Mouse (Mus musculus) 3134 (cell line): ENCODE results near the gene Ube2j2.
A peak's percentile ranks its signal among the peaks of the same experiment; 100 is the strongest.

Source experiments
- DNase-seq: peaks from one replicate; pipeline ENCODE4 v3.0.0-alpha.2; 2011; ENCODE audit warnings: low spot score; ENCODE audit not compliant: insufficient read length; ENCODE audit errors: extremely low read depth

The Ube2j2 gene

DNA sequence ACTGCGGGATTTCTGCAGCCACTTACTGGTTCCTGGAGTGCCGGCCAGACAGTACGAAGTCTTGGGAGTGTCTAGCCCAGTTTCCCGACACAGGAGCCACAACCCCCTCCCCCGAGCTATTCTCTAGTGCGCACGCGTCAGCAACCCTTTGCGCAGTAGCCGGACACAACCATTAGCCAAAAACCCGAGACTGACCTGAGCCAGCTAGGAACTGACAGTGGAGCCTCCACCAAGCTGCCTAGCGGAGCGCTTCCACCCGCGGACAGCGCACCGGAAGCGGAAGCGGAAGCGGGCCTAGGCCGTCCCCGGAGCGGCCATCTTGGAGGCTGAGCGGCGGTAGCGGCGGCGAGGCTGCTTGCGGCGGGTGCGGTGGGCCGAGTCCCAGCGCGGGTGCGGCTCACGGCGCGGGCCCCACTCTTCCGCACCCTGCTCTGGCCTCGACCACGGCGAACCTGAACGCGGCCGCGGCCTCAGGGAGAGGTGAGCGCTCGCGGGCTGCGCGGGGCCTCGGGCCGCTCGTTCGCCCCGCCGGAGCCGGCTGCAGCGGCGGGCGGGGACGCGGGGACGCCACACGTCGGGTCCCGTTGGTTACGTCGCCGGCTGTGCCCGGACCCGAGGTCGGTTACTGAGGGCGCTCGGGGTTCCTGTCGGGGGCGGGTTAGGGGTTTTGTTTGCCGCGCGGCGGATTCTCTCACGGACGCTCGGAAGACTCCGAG lies at the start of gene Ube2j2:
Gene Ube2j2, plus strand, starts transcription at position 298 of the 716 bp plus-strand sequence.
- peak; percentile 94 for DNase-seq

DNA sequence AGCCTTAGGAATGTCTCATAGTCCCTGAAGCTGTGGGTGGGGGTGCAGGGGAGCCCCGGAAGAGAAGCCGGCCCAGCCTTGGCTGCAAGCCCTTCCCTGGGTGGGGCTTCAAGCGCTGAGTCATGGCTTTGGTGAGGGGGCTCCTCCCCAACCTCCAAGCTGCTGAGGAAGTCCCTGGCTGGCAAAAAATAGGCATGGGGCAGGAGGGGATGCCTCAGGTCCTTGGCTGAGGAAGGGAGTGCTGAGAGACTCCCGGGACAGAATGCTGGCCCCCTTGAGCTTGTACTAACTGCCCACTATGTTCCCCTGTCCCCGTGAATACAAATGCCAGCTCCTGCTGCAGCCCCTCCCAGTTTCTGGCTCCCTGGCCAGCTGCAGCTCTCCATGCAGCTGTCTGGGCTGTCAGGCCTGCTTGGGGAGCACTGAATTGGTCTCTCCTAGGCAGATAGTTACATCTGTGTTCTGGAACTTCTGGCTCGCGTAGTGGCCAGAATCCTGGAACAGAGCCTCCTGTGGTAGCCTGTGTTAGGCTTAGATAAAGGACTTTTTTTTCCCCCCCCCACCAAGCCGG lies 49.2 kb upstream of the Ube2j2 start:
- peak; percentile 81 for DNase-seq

DNA sequence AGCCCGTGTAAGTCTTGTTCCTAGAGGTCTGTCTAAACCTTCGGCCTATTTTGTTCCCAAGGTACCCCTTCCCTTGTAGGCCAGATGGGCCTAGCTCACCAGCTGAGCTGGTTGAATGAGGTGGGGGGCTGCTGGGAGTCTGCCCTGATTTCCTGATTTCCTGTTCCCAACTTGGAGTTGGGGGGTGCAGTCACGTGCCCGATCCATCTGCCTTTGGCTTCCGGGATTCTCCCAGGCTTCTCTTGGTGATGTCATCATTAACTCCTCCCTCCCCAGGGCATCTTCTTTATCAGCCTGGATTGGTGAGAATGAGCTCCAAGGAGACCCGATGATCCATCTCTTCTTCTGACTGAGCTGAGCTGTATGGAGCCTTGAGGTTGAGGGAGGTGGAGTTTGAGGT lies 48.4 kb upstream of the Ube2j2 start:
- no peak for DNase-seq

DNA sequence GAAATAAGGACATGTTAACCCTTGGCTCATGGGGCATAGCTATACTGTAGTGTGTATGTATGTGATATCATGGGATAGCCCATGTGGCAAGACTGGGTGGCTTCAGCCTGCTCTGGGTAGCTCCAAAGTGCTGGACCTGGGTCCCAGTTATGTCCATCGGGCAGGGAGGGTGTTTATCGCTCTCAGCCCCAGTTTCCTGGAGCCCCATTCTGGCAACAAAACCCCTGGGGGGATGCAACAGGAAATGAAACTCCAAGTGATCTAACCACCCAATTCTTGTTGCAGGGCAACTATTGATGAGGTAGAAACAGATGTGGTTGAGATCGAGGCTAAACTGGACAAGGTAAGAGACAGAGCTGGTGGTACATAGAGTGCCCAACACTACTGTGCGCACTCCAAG lies 47.8 kb upstream of the Ube2j2 start:
- DNase-seq: no peak

DNA sequence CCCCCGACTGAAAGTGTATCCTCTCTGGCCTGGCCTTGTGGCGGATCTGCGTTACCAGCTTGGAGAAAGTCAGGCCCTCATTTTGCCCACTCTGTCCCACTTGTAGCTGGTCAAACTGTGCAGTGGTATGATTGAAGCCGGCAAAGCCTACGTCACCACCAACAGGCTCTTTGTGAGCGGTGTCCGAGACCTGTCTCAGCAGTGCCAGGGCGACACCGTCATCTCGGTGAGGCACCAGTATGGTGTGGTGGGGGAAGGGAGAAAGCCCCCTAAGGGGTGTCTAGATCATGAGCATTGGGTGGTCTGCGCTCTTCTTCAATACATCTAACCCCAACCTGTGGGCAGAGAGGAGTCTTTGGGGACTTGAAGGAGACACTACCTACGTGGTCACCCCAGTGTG lies 47.2 kb upstream of the Ube2j2 start:
- DNase-seq: no peak

DNA sequence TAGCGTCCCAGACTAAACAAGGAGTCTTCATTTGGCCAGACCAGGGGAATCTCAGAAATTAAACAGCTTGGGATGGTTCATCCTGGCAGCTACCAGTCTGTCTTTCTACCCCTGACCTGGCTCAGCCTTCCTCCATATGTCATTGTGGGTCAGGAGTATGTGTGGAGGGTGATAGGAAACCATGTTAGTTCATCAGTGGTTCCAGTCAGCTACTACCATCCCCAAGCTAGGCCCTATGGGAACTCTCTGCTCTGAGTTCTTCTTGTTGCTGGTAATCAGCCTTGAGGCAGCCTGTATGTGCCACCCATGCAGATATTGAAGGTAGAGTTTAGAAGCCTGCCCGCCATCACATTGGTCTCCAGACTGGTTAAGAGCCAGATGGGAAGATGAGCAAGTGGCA lies 45.3 kb upstream of the Ube2j2 start:
- no peak for DNase-seq

DNA sequence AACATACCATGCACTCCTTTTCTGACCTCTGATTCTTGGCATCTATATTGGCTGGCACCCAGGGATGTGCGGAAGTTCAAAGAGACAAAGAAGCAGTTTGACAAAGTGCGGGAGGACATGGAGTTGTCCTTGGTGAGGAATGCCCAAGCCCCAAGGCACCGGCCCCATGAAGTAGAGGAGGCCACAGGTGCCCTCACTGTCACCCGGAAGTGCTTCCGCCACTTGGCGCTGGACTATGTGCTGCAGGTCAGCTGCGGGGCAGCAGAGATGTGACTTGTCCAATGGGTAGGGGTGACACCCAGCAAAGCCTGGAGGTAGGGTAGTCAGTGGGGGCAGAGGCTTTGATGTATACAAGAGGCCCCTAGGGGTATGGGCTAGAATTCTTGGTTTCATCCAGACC lies 44.3 kb upstream of the Ube2j2 start:
- DNase-seq: no peak

DNA sequence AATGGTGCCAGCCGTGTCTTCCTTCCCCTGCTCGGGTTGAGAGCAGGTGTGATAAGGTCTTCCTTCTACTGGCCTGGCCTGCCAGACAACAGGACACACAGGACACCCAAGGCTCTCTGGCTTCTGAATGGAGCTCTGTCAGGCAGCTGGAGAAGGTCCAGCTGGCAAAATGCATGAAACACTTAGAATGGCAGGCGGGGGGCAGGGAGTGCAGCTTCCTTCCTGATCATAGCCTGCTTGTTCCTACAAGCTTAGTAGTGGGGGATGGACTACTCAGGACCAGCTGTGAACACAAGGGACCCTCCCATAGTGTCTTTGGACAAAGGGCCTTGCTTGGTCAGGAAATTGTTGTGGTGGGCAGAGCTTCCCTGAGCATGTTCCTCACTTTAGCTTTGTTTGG lies 42.4 kb upstream of the Ube2j2 start:
- DNase-seq: no peak

DNA sequence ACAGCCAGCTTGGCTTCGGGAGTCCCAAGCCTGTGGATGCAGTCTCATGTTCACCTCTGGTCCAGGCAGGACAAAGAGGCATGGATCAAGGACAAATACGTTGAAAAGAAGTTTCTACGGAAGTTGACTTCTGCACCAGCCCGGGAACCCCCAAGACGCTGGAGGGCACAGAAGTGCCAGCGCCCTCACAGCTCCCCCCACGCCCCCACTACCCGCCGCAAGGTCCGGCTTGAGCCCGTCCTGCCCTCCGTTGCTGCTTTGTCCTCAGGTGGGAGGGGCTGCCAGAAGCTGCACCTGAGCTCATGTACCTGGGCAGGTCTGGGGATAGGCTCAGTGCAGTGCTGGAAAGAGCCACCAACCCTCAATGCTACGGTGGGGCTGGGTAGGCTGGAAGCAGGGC lies 40.4 kb upstream of the Ube2j2 start:
- DNase-seq: no peak

DNA sequence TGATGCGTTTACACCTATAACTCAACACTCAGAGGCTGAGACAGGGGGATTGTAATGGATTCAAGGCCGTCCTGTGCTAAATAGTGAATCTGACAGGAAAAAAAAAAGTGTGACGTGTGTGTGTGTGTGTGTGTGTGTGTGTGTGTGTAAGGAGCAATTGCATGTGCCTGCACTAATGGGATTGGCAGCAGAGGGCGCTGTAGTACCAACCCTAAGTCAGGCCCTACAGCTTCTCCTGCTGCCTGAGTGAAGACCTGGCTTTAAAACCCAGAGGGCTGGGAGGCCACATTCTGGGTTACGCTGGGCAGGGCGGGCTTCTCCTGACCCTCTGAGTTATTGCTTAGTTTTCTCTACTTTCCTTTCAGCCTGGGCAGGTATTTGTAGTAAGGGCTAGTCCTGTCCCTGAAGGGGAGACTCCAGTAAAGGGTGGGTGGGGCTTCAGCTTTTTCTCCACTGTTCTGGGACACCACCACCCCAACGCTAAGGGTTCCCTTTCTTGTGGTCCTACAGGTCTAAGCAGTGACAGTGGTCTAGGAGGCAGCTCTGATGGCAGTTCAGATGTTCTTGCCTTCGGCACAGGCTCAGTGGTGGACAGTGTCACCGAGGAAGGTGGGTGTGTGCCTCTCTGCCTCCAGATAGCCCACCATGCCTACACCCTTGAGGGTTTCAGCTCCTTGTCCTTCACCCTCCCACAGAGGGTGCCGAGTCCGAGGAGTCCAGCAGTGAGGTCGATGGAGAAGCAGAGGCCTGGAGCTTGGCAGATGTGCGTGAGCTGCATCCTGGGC lies 39.1 kb upstream of the Ube2j2 start:
- no peak for DNase-seq

DNA sequence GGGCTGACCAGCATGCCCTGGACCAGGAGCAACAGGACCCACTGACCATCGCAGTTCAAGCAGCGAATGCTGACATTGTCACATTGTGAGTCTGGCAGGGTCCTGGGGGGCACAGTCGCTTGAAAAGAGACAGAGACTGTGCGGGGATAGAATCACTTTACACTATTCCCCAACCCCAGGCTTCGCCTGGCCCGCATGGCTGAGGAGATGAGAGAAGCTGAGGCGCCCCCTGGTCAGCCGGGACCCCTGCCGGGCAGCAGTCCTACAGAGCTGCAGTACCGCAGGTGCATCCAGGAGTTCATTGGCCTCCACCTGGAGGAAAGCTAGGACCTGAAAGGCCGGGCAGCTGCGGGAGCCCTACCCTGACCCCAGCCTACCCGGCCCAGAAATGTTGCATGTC lies 38.0 kb upstream of the Ube2j2 start:
- DNase-seq: no peak

DNA sequence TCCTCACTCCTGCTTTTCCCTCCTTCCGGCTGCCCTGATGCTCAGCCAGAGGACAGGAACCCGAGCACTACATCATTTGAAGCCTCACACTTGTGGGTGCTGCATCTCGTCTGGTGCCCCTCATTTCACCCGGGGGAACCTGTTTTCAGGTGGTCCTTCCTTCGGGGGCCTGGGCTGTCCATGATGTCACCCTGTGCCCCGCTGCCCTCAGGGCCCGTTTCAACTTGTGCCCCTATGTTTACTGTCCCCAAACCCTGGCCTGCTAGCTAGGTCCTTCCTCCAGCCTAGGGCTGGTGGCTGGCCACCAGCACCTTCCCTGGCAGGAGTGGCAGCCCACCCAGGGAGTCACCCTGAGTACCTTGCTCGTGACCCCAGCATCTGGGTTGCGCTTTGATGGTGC lies 37.5 kb upstream of the Ube2j2 start:
- no peak for DNase-seq

DNA sequence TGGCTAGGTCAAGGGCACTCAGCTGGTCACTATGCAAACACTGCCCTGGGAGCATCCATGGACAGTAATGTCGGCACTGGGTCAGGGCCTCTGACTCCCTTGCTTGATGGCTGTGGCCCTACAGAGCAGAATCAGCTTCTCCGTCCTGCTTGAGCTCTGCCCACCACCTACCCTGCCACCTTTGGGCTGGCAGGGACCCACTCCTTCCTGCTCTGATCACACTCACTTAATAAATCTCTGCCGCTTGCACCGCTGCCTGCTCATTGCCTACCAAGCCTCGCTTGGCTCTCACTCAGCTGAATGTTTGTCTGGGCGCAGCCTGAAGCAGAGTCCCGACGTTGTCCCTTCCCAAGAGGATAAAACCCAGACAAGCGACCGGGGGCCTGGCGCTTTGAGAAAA lies 36.6 kb upstream of the Ube2j2 start:
- DNase-seq: no peak

DNA sequence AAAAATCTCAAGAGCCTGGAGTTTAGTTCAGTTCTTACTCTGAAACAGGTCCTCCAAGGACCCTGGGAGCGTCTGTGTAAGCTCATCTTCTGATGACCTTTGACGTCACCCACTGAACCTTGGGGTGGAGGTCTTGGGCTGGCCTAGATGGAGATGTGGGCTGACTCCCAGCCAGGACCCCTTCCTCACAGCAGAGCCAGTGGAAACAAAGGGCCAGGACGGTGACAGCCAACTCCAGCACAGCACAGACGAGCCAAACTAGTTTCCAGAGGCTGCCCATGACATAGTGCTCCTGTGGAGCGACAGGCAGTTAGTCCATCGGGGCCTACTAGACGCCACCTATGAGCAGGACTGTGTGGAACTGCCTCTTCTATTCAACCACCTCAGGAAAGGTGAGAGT lies 35.4 kb upstream of the Ube2j2 start:
- no peak for DNase-seq

DNA sequence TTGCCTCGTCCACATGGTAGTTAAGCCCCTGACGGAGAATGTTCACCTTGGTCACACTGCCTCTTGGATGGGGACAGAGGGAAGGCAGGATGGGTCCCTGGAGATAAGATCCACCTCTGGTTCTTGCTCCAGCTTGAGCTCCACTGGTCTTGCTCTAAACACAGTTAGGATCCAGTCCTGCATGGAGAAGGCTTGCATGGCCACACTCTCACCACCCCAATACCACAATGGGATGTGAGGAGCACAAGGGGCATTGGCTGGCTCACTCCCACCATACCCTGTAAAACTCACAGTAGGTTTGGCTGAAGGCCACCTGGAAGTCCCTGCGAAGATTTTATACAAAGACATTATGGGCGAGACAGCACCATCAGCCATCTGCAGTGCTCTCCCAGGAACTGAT lies 34.9 kb upstream of the Ube2j2 start:
- DNase-seq: no peak

DNA sequence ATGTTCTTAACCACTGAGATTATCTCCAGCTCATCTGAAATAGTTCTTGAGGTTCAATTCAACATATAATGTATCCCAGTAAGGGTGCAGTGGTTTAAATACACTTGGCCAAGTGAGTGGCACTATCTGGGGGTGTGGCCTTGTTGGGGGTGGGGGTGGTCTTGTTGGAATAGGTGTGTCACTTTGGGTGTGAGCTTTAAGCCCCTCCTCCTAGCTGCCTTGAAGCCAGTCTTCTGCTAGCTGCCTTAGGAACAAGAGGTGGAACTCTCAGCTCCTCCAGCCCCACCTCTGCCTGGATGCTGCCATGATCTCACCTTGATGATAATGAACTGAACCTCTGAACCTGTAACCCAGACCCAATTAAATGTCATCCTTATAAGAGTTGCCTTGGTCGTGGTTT lies 11.6 kb upstream of the Ube2j2 start:
- DNase-seq: no peak

DNA sequence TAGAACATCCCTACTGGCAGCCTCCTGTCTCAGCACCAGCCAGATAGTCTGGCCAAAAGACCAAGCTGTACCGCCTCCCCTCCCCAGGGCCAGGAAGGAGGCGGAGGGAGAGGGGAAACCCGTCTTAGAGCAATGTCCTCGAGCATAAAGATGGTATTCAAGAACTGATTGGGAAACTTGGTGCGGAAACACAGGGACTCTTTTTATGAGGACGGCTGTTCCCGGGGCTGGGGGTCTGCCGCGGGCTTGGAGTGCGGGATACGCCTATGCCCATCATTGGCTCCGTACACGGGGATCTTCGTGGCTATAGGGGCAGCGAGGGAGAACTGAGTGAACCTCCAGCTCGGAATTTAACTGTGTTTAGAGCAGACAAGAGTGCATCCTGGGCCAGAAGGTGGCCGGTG lies 580 bp upstream of the Ube2j2 start:
- DNase-seq: no peak

DNA sequence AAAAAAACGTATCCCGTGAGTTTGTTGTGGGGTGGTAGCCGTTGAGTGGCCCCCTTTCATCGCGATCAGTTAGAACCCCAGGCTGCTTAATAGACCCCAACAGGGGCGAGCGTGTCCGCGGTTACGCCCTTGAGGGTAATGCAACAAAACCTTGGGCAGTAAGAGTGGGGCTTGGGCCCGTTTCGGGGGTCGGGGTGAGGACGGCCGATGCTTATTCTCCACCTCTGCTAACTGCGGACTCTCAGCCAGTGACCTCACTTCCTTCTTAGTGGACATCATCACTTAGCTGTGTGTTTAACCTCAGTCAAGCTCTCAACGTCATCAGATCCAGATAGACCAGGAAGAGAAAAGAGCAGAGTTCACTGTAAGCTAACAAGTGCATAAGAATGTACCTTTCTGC lies 640 bp downstream of the Ube2j2 start:
- DNase-seq: no peak

DNA sequence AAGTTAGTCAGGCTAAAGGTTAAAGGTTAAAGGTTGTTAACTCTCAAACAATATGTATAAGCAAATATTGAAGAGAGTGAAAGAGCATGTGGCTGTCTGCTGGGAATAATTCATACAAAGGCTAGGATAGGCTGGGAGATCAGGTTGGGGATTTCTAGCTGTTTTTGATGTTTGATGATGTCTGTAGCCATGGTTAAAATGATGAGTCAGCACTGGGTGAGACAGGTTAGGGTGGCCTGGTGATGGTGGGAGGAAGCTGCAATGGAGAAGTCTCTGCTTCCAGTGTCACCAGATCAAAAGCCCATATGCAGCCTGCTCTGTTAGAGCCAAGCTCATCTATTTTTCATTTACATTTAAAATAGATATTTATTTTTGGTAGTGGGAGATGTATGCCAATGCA lies 3.5 kb downstream of the Ube2j2 start:
- no peak for DNase-seq

DNA sequence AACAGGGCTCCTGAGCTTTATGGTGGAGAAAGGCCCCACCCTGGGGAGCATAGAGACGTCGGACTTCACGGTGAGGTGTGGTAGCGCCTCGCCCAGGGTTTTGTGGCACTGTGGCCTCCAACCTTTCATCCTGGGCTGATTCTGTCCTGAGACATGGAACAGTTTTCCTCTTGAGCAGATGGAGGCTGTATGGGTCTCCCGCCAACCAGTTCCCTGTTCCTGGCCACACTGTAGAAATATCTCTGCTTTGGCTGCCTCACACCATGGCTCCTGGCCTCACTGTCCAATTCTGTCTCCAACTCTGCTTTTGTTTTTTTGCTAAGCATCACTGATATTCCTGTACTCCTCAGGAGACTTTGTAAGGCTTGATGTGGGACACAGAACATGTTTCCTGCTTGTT lies 11.9 kb downstream of the Ube2j2 start:
- DNase-seq: no peak

DNA sequence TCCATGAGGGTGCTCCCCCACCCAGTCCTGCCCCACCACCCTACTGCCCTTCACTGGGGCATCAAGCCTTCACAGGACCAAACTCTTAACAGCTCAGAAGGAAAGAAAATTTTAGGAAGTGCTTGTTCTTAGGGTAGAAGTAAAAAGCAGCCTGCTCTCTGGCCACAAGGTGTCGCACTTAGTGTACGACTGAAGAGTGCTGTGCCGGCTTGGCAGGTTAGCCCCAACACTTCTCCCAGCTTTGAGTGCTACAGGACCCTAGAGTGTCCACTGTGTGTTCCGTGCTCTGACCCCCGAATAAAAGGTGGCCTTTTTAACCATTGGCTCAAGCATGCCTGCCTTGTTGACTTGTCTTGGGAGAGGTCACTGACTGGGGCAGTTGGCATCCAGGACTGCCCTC lies 15.6 kb downstream of the Ube2j2 start:
- peak; percentile 17 for DNase-seq
